Mouse (Mus musculus) kidney, embryonic 14.5 days (tissue): ENCODE measurements around the gene Cep135. TPM values are rescaled to one million over a fixed set of nuclear protein-coding genes. Genes with fewer than 3 reads are reported as not detected.

Experiments used
- ATAC-seq: fragments of 200-750 bp; cut with Nextera tagmentation; 2 replicates; pipeline ENCODE4 v1.8.0; 2017; ENCODE audit warnings: moderate number of reproducible peaks, mild to moderate bottlenecking, moderate TSS enrichment, moderate library complexity; ENCODE audit not compliant: low FRiP score, low TSS enrichment
- H3K27ac ChIP-seq: fragments of 300-500 bp; sonication (generic); 2 replicates; pipeline ENCODE4 v1.5.1; 2014; ENCODE audit warnings: low read depth, mild to moderate bottlenecking, low read length, moderate library complexity, mixed read lengths
- H3K27me3 ChIP-seq: fragments of 300-500 bp; sonication (generic); 2 replicates; pipeline ENCODE4 v1.6.1; 2014; ENCODE audit warnings: mild to moderate bottlenecking, low read length; ENCODE audit not compliant: control insufficient read depth, insufficient read depth
- H3K36me3 ChIP-seq: fragments of 300-500 bp; sonication (generic); 2 replicates; pipeline ENCODE4 v1.6.1; 2014; ENCODE audit warnings: low read length, mixed read lengths; ENCODE audit not compliant: control insufficient read depth, insufficient read depth
- H3K4me1 ChIP-seq: fragments of 300-500 bp; sonication (generic); 2 replicates; pipeline ENCODE4 v1.6.1; 2014; ENCODE audit warnings: low read length, mixed read lengths; ENCODE audit not compliant: control insufficient read depth, insufficient read depth
- H3K4me2 ChIP-seq: fragments of 300-500 bp; sonication (generic); replicated peaks from 2 replicates; pipeline ENCODE4 v1.6.1; 2014; ENCODE audit warnings: low read depth, mild to moderate bottlenecking, low read length
- H3K4me3 ChIP-seq: fragments of 300-500 bp; sonication (generic); 2 replicates; pipeline ENCODE4 v1.5.1; 2014; ENCODE audit warnings: mild to moderate bottlenecking, low read length
- H3K9ac ChIP-seq: fragments of 300-500 bp; sonication (generic); 2 replicates; pipeline ENCODE4 v1.6.1; 2014; ENCODE audit warnings: low read depth, mild to moderate bottlenecking, low read length, moderate library complexity
- H3K9me3 ChIP-seq: fragments of 300-500 bp; sonication (generic); 2 replicates; pipeline ENCODE4 v1.6.1; 2016; ENCODE audit warnings: low read length; ENCODE audit not compliant: control insufficient read depth
- WGBS: fragments of 180-500 bp; shearing (Covaris S2); extraction: QIAGEN DNeasy Blood & Tissue Kit; methylation state at CpG from one replicate; pipeline ENCODE4 v1.1.7; 2014; 5-methylcytosine and 5-hydroxymethylcytosine counted together
- polyA plus RNA-seq: library from polyadenylated mRNA; unstranded; fragments of >200 nt; fragmentation: Nextera tagmentation; extraction: Ambion mirVana; gene quantifications from 2 replicates; pipeline ENCODE4 v1.2.1, GENCODE M21; 2014

The Cep135 gene
- polyA plus RNA-seq, 1 experiment from 2014 or later = 10.1 TPM

GRCm38 (mm10) chr5:76627770-76628169 is 39.3 kb downstream of the Cep135 start:
- Histone ChIP-seq H3K27ac (no peak overlapping the region), H3K27me3 (no peaks in the 10 kb centered on the region), H3K9me3 (no peaks in the 10 kb centered on the region), H3K4me1 (no peaks in the 10 kb centered on the region), H3K4me2 (no peak overlapping the region), H3K9ac (no peak overlapping the region), H3K4me3 (no peak overlapping the region), H3K36me3 (peaks cover 28% of the 10 kb centered on the region)
- no peak for ATAC-seq
- 91% methylated on average over 1 of the region's 1 CpGs for WGBS

GRCm38 (mm10) chr5:76634012-76634411 is 45.5 kb downstream of the Cep135 start:
- Histone ChIP-seq H3K4me1 (no peaks in the 10 kb centered on the region), H3K27ac (no peak overlapping the region), H3K36me3 (peaks cover 51% of the 10 kb centered on the region), H3K4me3 (no peak overlapping the region), H3K27me3 (no peaks in the 10 kb centered on the region), H3K9me3 (no peaks in the 10 kb centered on the region), H3K4me2 (no peak overlapping the region), H3K9ac (no peak overlapping the region)
- 59% methylated on average over 10 of the region's 10 CpGs for WGBS
- peak; percentile 43; the same call in 1 of the 2 replicates for ATAC-seq

- no peaks in the 10 kb centered on the region for H3K9me3 ChIP-seq
- H3K4me3 ChIP-seq = no peak overlapping the region
- ATAC-seq = no peak
- peaks cover 61% of the 10 kb centered on the region for H3K36me3 ChIP-seq
- no peak overlapping the region for H3K9ac ChIP-seq
- H3K4me1 ChIP-seq = no peaks in the 10 kb centered on the region
- no peak overlapping the region for H3K27ac ChIP-seq
- H3K4me2 ChIP-seq = no peak overlapping the region
- H3K27me3 ChIP-seq = no peaks in the 10 kb centered on the region
- WGBS = 84% methylated on average over 2 of the region's 2 CpGs
These were observed 47.1 kb downstream of the Cep135 start for GRCm38 (mm10) chr5:76635592-76635991.

GRCm38 (mm10) chr5:76642076-76642475 is 53.6 kb downstream of the Cep135 start:
- no peak for ATAC-seq
- H3K36me3 ChIP-seq = peaks cover 61% of the 10 kb centered on the region
- H3K27me3 ChIP-seq = no peaks in the 10 kb centered on the region
- H3K4me1 ChIP-seq = no peaks in the 10 kb centered on the region
- no peak overlapping the region for H3K9ac ChIP-seq
- no peak overlapping the region for H3K4me3 ChIP-seq
- H3K4me2 ChIP-seq = no peak overlapping the region
- WGBS = 91% methylated on average over 4 of the region's 4 CpGs
- H3K9me3 ChIP-seq = no peaks in the 10 kb centered on the region
- no peak overlapping the region for H3K27ac ChIP-seq

- WGBS = 93% methylated on average over 7 of the region's 7 CpGs
- Histone ChIP-seq H3K27me3 (no peaks in the 10 kb centered on the region), H3K36me3 (peaks cover 45% of the 10 kb centered on the region), H3K9me3 (no peaks in the 10 kb centered on the region), H3K4me1 (no peaks in the 10 kb centered on the region), H3K4me3 (no peak overlapping the region), H3K27ac (no peak overlapping the region), H3K4me2 (no peak overlapping the region), H3K9ac (no peak overlapping the region)
- no peak for ATAC-seq
These were observed 55.7 kb downstream of the Cep135 start for GRCm38 (mm10) chr5:76644234-76644633.

GRCm38 (mm10) chr5:76645091-76645868 is 56.8 kb downstream of the Cep135 start:
- Histone ChIP-seq H3K9ac (no peak overlapping the region), H3K4me2 (no peak overlapping the region), H3K27ac (no peak overlapping the region), H3K4me1 (no peaks in the 10 kb centered on the region), H3K36me3 (peaks cover 40% of the 10 kb centered on the region), H3K4me3 (no peak overlapping the region), H3K9me3 (no peaks in the 10 kb centered on the region), H3K27me3 (no peaks in the 10 kb centered on the region)
- WGBS = 90% methylated on average over 10 of the region's 10 CpGs
- ATAC-seq = no peak

GRCm38 (mm10) chr5:76649897-76650296 is 61.4 kb downstream of the Cep135 start:
- ATAC-seq = no peak
- no peak overlapping the region for H3K4me3 ChIP-seq
- H3K27me3 ChIP-seq = no peaks in the 10 kb centered on the region
- H3K9me3 ChIP-seq = no peaks in the 10 kb centered on the region
- WGBS = 78% methylated on average over 4 of the region's 4 CpGs
- no peak overlapping the region for H3K27ac ChIP-seq
- peaks cover 4% of the 10 kb centered on the region; the same call in 1 of the 2 replicates for H3K36me3 ChIP-seq
- no peak overlapping the region for H3K9ac ChIP-seq
- H3K4me2 ChIP-seq = no peak overlapping the region
- H3K4me1 ChIP-seq = no peaks in the 10 kb centered on the region

- Histone ChIP-seq H3K27ac (no peak overlapping the region), H3K4me3 (no peak overlapping the region), H3K4me2 (no peak overlapping the region), H3K9ac (no peak overlapping the region), H3K9me3 (no peaks in the 10 kb centered on the region), H3K4me1 (no peaks in the 10 kb centered on the region), H3K36me3 (no peaks in the 10 kb centered on the region), H3K27me3 (no peaks in the 10 kb centered on the region)
- 58% methylated on average over 5 of the region's 5 CpGs for WGBS
- peak; percentile 52; the same call in 1 of the 2 replicates for ATAC-seq
These were observed 62.7 kb downstream of the Cep135 start for GRCm38 (mm10) chr5:76651151-76651725.

GRCm38 (mm10) chr5:76656212-76656611 is 67.7 kb downstream of the Cep135 start, which contains the start of gene C530008M17Rik:
C530008M17Rik (plus strand) TSS chr5:76656512.
- Histone ChIP-seq H3K9ac (peak within 1 kb of the TSS; percentile 92), H3K4me2 (peak within 1 kb of the TSS; percentile 93), H3K36me3 (no peaks in the 10 kb centered on the region), H3K27me3 (no peaks in the 10 kb centered on the region), H3K9me3 (no peaks in the 10 kb centered on the region), H3K4me1 (0 out of 2 replicates have a peak, but pooled peaks cover 7% of the 10 kb centered on the region), H3K27ac (no peak within 1 kb of the TSS), H3K4me3 (peak within 1 kb of the TSS; percentile 84)
- 95% methylated on average over 2 of the region's 2 CpGs for WGBS
- no peak for ATAC-seq
